Mouse (Mus musculus) heart, adult 11 months (tissue): ENCODE measurements around the gene Fgfr2.

Experiments
- DNase-seq: peaks from one replicate; pipeline ENCODE4 v3.0.0; 2022

Fgfr2 gene

GRCm38 (mm10) chr7:131643341-131643840 is 1479.8 kb downstream of the Fgfr2 start:
- no peak for DNase-seq

GRCm38 (mm10) chr7:131629562-131629961 is 1493.6 kb downstream of the Fgfr2 start:
- no peak for DNase-seq

GRCm38 (mm10) chr7:131628846-131629391 is 1494.2 kb downstream of the Fgfr2 start:
- peak; percentile 87 for DNase-seq

DNA sequence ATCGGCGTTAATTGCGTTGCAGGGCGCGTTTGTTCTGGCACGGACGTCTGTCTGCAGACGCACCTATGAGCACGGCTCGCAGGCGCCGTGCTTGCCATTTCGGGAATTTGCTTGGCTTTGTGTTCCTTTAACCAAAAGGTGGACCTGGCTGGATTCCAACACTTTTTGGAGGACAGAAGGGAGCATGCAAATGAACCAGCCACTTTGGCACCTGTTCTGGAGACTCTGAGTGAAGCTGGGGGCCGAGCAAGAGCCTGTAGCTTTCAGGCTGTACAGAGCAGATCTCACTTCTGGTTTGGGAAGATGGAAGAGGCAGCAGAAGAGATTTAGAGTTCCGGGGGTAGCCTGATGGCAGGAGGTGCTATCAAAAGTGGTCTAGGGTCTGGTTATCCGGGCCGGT is 1494.8 kb downstream of the Fgfr2 start:
- DNase-seq, result peak; percentile 83

DNA sequence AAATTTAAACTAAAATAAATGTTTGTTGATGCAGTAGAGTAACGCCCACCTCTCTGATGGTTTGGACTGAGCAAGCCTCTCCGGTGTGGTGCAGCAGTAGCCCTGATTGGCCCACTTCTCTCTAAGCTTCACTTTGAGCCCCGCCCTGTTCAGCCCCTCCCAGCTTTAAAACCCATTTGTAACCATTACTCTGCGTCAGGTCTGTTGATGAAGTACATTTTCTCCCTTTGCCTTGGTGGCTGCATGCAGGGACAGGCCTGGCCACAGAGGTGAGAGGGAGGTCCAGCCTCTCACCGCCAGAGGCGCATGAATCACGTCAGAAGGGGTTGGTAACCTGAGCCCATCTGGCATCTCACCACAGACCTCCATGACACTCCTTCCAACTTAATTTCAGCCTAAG is 1513.5 kb downstream of the Fgfr2 start:
- peak; percentile 55 for DNase-seq

DNA sequence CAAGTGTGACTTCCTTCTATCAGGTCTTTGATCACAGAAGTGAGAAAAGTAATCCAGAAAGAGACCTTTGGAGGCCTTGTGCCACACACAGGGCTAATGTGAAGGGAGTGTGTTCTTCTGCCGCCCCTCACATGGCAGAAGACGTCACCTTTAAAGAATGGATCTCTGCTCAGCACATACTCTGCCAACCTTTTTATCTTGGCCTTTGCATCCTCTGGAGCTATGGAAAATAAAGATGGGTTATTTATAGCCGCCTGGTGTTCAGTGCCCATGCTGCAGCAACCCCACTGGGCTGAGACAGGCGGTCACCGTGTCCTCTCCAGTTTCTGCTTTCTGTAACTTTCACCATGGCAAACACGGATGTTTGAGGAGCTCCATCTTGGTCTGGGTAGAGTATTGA is 1515.1 kb downstream of the Fgfr2 start:
- no peak for DNase-seq

DNA sequence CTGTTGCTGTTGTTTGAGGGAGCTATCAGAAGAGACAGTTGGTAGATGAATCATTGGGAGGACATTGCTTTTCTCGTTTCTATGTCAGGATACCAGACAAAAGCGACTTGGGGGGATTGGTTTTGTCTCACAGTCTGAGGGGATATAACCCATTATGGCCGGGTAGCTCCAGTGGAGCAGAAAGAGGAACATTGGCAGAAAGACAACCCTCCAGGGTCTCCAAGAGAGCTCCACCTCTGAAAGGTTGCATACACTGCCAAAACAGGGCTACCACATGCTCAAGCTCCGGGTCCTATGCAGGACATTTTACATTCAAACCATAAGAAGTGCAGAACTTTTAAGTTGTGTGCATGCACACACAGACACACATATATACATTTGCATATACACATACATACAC is 1517.7 kb downstream of the Fgfr2 start:
- DNase-seq, result peak; percentile 24

DNA sequence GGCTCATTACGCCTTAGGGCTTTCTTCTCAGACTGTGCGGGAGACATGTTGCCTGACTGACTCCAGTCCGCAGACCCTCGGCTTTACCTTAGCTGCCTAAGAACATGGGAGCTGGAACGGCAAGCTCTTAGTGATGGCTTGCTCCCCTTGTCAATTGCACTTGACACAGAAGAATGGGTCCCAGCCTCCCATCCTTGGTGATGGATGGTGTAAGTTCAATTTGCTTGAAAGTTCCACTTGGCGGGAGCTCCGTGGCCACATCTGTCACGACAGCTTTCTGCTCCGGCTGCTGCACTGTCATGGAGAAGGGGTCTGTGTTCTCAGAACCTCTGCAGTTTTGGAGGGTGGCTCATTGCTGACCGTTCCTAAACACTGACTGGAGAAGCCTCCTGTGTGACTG is 1518.2 kb downstream of the Fgfr2 start:
- DNase-seq, result peak; percentile 67

DNA sequence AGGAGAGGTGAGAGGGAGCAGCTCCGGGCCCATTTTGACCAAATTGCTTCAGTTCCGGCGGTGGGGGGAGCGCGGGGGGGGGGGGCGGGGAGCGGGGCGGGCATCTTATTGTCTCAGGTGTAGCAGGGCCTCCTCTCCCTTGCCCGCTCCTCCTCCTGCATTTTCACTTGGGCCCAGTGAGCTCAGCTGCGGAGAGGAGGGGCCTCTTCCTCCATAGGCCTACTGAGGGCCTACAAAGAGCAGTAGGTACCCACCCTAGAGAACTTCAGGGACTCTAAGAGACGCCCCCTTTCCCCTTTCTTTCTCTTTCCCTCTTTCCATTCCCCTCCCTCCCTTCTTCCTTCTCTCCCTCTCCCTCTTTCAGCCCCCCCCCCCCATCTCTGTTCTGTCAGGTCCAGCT is 1520.0 kb downstream of the Fgfr2 start:
- peak; percentile 60 for DNase-seq

DNA sequence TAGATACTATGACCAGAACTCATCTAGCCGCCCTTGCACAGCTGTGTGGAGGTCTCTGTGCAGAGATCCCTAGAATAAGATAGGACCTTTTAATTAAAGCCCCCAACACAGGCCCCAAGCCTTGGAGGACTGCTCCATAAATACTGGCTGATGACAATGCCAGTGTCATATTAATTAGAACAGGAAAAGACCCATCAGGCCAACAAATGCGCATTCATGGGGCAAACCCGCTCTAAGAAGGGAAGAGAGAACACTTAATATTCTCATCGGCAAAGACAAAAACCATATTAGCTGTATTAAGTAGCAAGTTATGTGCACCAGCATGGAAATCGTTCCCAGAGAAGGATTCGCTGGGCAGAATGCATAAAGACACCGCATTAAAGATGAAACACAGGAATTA is 1521.0 kb downstream of the Fgfr2 start:
- DNase-seq, result peak; percentile 43

DNA sequence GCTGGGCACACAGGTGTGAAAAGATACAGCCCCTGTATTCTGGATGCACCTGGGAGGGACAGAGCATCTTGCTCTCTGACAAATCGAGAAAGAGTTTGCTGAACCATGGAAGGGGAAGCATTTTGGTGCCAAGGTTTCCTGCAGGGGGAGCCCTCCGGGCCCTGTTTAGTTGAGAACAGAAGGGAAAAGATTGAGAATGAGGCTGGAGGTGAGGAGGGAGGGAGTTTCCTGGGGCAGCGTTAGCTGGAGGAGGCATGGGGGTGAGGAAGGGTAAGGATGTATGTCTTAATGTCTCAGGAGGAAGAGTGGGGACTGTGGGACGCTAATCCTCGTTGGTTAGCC is 1524.7 kb downstream of the Fgfr2 start:
- DNase-seq, result no peak

DNA sequence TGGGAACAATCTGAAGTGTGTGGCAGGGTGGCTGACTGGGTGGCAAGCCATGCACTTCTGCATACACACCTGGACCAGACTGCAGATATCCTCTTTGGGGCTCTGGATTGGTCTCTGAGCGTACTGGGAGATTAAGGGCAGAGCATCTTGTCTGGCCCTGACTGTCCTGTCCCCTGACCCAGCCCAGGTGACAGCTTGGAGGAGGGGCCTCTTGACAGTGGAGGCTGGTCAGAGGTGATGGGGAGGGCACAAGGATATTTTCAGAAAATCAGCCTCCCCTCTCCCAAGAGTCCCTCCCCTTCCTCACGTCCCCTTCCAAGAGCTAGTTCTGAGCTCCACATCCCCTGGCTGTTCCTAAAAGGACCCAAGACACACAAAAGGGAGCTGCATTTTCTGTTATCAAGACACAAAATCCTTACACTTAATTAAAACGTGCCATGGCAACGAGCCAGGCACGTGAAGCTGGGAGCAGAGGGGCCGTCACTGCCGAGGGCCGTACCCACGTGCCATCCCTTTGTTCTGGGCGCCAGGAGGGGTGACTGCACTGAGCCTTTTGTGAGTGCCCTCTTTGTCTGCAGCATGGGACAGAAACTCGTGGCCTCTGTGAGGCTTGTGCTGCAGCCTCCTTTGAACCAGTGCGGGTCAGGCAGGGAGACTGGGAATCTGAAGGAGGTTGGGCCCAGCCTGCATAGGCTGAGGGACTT is 1525.2 kb downstream of the Fgfr2 start:
- peak; percentile 66 for DNase-seq

- DNase-seq, result no peak
These were observed 1537.6 kb downstream of the Fgfr2 start for GRCm38 (mm10) chr7:131585551-131585950.

DNA sequence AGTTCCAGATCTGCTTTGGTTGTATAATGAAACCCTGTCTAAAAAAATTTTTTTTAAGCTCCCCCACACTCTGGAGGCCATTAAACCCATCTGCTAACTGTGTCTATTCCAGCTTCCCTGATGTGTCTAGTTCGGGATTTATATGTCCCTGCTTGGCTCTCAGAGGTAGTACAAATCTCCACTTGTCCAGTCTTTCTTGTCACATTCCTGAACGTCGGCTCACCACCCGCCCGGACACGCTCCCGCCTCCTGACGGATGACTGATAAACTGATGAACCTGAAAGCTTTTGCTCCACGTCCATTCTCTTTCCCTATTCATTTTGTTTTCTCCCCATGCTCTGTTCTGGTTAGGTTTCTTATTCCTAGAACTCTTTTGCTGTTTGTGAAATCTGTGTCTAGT is 1541.0 kb downstream of the Fgfr2 start:
- no peak for DNase-seq

DNA sequence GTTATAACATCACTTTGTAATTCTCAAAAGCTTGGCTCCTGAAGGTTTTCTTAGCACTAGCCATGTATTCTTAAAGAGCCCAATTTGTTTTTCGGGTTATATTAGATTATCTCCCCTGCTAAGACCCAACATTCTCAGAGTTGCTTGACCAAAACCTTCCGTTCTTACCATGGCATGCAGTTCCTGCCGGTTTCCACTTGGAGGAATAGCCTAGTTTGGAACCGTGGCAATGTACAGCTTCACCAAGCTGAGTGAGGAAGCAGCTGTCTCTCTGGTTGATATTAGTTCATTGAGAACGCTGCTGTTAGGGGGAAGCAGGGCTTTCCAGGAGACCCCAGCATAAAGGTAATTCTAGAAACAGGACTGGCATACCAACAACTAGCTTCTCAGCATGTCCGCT is 1547.9 kb downstream of the Fgfr2 start:
- no peak for DNase-seq

- DNase-seq, result no peak
These were observed 1562.5 kb downstream of the Fgfr2 start for GRCm38 (mm10) chr7:131560697-131561042.

DNA sequence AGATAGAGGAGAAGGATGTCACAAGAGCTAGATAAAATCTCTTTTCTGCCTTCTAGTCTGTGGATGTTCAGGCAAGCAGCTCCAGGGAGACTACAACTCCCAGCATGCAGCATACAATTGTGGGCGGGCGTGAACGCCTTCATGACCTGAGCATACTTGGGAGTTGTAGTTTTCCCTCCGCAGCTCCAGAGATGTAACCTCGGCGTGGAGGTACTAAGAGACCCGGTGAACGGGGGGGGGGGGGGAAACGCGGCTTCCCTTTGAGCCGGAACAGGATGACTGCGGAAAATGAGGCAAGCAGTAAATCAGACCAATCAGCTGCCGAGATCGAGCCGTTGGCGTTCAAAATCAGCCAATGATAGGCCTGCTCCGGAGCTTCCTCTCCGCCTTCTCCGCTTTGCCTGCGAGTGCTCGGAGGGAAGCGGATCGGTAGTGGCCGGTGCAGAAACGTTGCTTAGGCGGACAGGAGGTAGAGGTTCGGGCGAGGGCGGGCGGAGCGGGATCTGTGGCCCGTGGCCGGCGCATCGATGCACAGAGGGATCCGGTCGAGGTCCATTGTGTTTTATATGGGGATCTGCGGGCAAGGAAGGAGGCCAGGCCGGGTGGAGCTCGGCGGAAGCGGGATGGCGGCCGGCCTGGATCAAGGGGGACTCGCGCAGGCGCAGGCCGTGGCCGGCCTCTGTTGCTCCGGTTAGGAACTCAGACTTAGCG is 1563.0 kb downstream of the Fgfr2 start, which contains the start of gene Bub3:
TSS of gene Bub3 (plus strand) at position 237 of the 711 bp plus-strand sequence.
- DNase-seq, result peak; percentile 100

DNA sequence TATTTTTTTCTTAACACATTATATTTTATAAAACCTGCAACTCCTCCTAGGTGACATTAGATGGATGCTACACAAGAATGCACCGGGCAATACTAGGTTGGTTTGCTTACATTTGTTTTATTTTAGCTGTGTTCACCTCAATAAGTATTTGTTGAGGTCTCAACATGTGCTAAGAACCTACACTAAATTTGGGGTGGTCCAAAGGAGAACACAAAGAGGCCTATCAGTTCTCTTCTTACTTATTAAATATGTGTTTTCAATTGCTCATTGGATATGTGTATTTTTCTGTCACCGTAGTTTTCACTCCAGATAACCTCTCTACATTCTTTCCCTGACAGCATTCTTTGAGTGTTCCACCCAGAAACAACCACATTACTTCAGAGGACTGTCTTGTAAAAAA is 1565.4 kb downstream of the Fgfr2 start:
- no peak for DNase-seq

GRCm38 (mm10) chr7:131556541-131557271 is 1566.4 kb downstream of the Fgfr2 start:
- DNase-seq, result peak; percentile 91

DNA sequence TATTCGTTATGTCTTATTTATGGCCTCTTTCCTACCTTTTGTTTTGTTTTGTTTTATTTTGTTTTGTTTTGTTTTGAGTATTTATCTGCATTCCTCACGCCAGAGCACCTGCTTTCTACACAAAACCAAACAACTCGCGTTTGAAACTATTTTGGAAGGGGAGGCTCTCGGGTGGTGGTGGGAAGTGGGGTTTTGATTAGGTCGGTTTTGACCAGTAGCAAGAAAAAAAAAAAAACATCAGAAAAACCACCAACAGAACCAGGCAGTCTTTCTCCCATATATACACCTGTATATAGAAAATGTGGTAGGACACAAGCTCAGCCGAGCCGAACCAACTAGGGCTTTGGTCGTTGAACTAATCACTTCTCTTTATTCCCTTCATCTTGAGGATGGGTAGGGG is 1567.0 kb downstream of the Fgfr2 start:
- DNase-seq, result no peak

- DNase-seq, result no peak
These were observed 1567.7 kb downstream of the Fgfr2 start for GRCm38 (mm10) chr7:131555301-131556081.

- peak; percentile 91 for DNase-seq
These were observed 1568.6 kb downstream of the Fgfr2 start for GRCm38 (mm10) chr7:131554341-131555180.
